Mouse (Mus musculus): ENCODE results near the gene Twf1. TPM values are rescaled to one million over a fixed set of nuclear protein-coding genes. Genes with fewer than 3 reads are reported as not detected.
A peak's percentile ranks its signal among the peaks of the same experiment; 100 is the strongest.

Twf1 gene
- 88.9 and 90.3 TPM in 2 replicates for polyA plus RNA-seq (2015; fragmentation: Nextera tagmentation; extraction: Ambion mirVana)

DNA sequence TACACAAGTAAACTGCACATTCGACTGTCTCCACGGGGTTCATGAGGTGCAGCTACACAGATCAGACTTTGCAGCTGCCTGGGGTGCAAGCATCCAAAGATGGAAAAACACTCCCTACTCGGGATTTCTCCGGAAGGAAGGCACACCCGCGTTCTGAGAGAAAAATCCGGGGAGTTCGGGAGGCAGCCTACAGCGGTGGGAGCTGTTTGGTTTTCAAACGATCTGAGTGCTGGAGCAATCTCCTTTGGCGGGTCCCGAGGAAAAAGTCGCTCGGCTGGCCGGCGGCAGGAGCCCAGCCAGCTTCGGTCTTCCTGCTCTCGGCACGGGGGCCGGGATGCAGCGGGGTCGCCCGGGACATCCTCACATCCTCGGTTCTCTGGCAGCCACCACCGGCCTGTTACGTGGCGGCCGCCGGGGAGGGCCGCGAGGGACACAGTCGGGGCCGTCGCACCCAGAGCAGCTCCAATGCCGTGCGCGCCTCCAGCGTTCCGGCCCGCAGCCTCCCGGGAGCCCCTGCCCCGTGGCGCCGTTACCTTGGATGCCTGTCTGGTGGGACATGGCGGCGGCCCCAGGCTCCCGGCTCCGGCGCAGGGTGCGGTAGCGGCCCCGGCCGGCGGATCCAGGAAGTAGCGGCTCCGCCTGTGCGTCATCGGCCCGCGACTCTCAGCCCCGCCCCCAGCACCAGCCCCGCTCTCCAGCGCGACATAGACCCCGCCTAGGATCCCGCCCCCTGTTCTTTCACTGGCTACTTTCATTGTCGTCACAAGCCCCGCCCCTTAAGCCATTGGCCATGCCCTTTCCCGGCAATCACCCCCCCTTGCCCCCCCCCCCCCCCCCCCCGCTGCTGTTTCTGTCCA, at the start of gene Twf1:
Gene Twf1 (minus strand): TSS at position 671 of the 857 bp plus-strand sequence.
- under 1% methylated on average over 57 of the region's 70 CpGs for WGBS
- Histone ChIP-seq H3K36me3 (peaks cover 20% of the 10 kb centered on the region), H3K4me2 (peak within 1 kb of the TSS; percentile 69), H3K4me3 (replicated peaks) (peak within 1 kb of the TSS; percentile 98), H3K4me1 (peaks cover 19% of the 10 kb centered on the region), H3K27me3 (no peaks in the 10 kb centered on the region), H3K27ac (peak within 1 kb of the TSS; percentile 82), H3K9me3 (replicated peaks) (no peaks in the 10 kb centered on the region), H3K9ac (peak within 1 kb of the TSS; percentile 96)
- peak; percentile 99 for ATAC-seq (replicated peaks; ENCODE audit: low FRiP score)

DNA sequence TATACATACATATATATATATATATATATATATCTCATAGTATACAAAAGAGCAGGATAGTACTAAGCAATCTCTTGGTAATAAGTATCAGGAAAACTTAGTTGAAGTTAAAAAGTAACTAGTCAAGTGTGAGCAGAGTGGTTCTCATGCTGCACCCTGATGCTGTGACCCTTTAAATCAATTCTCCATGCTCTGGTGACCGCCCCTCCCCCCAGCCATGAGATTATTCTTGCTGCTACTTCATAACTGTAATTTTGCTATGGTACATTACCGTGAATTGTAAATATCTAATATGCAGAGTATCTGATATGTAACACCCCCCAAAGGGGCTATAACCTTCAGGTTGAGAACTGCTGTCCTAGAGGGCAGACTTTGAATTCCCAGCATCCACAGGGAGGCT, 49.4 kb upstream of the Twf1 start:
- H3K4me2 ChIP-seq = no peak overlapping the region
- 78% methylated on average over 2 of the region's 2 CpGs for WGBS
- H3K27ac ChIP-seq = no peak overlapping the region
- no peaks in the 10 kb centered on the region for H3K27me3 ChIP-seq
- peaks cover 12% of the 10 kb centered on the region for H3K4me1 ChIP-seq
- ATAC-seq (replicated peaks; ENCODE audit: low FRiP score) = no peak; the same call in 1 of the 2 replicates
- no peaks in the 10 kb centered on the region for H3K36me3 ChIP-seq
- H3K4me3 ChIP-seq (replicated peaks) = no peak overlapping the region
- H3K9me3 ChIP-seq (replicated peaks) = no peaks in the 10 kb centered on the region
- no peak overlapping the region for H3K9ac ChIP-seq

- Histone ChIP-seq H3K36me3 (no peaks in the 10 kb centered on the region), H3K27ac (no peak overlapping the region), H3K4me3 (replicated peaks) (no peak overlapping the region), H3K4me1 (peaks cover 12% of the 10 kb centered on the region), H3K27me3 (no peaks in the 10 kb centered on the region), H3K9me3 (replicated peaks) (no peaks in the 10 kb centered on the region), H3K4me2 (no peak overlapping the region), H3K9ac (no peak overlapping the region)
- no peak for ATAC-seq (replicated peaks; ENCODE audit: low FRiP score)
- WGBS = 88% methylated on average over 2 of the region's 2 CpGs
Observed at GRCm38 (mm10) chr15:94638207-94638606, 48.5 kb upstream of the Twf1 start.

GRCm38 (mm10) chr15:94634524-94634923, 44.8 kb upstream of the Twf1 start:
- Histone ChIP-seq H3K36me3 (no peaks in the 10 kb centered on the region), H3K27ac (no peak overlapping the region), H3K4me1 (peaks cover 12% of the 10 kb centered on the region), H3K9ac (no peak overlapping the region), H3K4me2 (no peak overlapping the region), H3K27me3 (peaks cover 14% of the 10 kb centered on the region), H3K9me3 (replicated peaks) (no peaks in the 10 kb centered on the region), H3K4me3 (replicated peaks) (no peak overlapping the region)
- no peak for ATAC-seq (replicated peaks; ENCODE audit: low FRiP score)
- WGBS = 53% methylated on average over 11 of the region's 11 CpGs

GRCm38 (mm10) chr15:94630553-94630952, 40.9 kb upstream of the Twf1 start:
- peaks cover 20% of the 10 kb centered on the region for H3K27me3 ChIP-seq
- no peak overlapping the region for H3K27ac ChIP-seq
- H3K4me2 ChIP-seq = no peak overlapping the region
- no peak for ATAC-seq (replicated peaks; ENCODE audit: low FRiP score)
- H3K4me1 ChIP-seq = peaks cover 7% of the 10 kb centered on the region
- H3K4me3 ChIP-seq (replicated peaks) = no peak overlapping the region
- H3K9ac ChIP-seq = no peak overlapping the region
- WGBS = 81% methylated on average over 4 of the region's 4 CpGs
- H3K36me3 ChIP-seq = no peaks in the 10 kb centered on the region
- no peaks in the 10 kb centered on the region for H3K9me3 ChIP-seq (replicated peaks)

DNA sequence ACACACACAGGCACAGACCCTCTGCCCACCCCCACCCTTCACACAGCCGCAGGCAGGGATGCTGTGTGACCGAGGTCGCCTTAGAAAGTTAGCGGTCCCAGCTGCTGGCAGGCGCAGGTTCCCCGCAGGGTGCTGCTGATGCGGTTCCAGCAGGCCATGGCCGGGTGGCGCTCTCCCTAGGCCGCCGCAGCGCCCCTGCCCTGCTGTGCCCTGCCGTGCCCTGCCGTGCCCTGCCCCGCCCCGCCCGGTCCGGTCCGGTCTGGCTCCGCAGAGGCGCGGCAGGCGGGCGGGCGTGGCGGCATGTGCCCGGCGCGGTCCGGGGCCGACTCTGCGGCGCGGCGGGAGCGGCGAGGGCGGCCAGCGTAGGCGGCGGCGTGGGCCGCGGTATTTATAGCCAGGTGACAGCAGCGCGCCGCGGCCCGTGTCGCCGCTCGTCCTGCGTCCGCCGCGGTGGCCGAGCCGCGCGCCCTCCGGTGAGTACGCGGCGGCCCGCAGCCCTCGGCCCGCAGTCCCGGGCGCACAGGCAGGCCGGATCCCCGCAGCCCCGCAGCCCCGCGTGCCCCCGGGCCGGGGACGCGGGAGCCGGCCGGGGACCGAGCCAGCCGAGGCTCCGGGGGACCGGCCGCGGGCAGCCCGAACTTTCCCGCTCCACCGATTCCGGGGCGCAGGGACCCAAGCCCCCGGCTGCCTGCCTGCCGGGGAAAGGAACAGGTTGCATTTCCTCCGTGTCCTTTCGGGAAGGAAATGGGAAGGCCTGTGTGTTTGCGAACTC, 39.3 kb upstream of the Twf1 start, which contains the start of gene Tmem117:
Gene Tmem117 (plus strand): TSS at position 403 of the 772 bp plus-strand sequence.
- peaks cover 20% of the 10 kb centered on the region for H3K27me3 ChIP-seq
- peaks cover 7% of the 10 kb centered on the region for H3K4me1 ChIP-seq
- H3K9ac ChIP-seq = peak within 1 kb of the TSS; percentile 62
- peak within 1 kb of the TSS; percentile 65 for H3K4me3 ChIP-seq (replicated peaks)
- no peaks in the 10 kb centered on the region for H3K36me3 ChIP-seq
- WGBS = 1% methylated on average over 81 of the region's 96 CpGs
- peak within 1 kb of the TSS; percentile 99 for H3K4me2 ChIP-seq
- no peaks in the 10 kb centered on the region for H3K9me3 ChIP-seq (replicated peaks)
- no peak within 1 kb of the TSS for H3K27ac ChIP-seq
- peak; percentile 89 for ATAC-seq (replicated peaks; ENCODE audit: low FRiP score)

DNA sequence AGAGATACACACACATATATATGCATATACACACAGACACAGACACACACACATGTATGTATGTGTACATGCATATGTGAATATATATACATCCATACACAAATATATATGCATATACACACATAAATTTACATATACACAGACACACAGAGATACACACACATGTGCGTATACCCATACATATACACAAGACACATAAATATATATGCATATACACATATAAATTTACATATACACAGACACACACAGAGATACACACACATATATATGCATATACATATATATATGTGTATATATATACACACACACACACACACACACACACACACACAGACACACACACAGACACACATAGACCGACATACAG, 38.8 kb upstream of the Twf1 start:
- H3K27me3 ChIP-seq = peaks cover 20% of the 10 kb centered on the region
- peak overlapping the region; percentile 62; the same call in 1 of the 2 replicates for H3K9ac ChIP-seq
- 51% methylated on average over 2 of the region's 2 CpGs for WGBS
- peak overlapping the region; percentile 99 for H3K4me2 ChIP-seq
- no peaks in the 10 kb centered on the region for H3K36me3 ChIP-seq
- H3K9me3 ChIP-seq (replicated peaks) = no peaks in the 10 kb centered on the region
- no peak for ATAC-seq (replicated peaks; ENCODE audit: low FRiP score)
- H3K27ac ChIP-seq = no peak overlapping the region
- peak overlapping the region; percentile 65 for H3K4me3 ChIP-seq (replicated peaks)
- H3K4me1 ChIP-seq = peaks cover 7% of the 10 kb centered on the region

- H3K36me3 ChIP-seq = no peaks in the 10 kb centered on the region
- ATAC-seq (replicated peaks; ENCODE audit: low FRiP score) = no peak
- no peaks in the 10 kb centered on the region for H3K4me1 ChIP-seq
- no peak overlapping the region for H3K27ac ChIP-seq
- no peaks in the 10 kb centered on the region for H3K9me3 ChIP-seq (replicated peaks)
- H3K4me3 ChIP-seq (replicated peaks) = no peak overlapping the region
- no peak overlapping the region for H3K9ac ChIP-seq
- H3K27me3 ChIP-seq = no peaks in the 10 kb centered on the region
- no peak overlapping the region for H3K4me2 ChIP-seq
Observed at GRCm38 (mm10) chr15:94620909-94621308, 31.2 kb upstream of the Twf1 start.

- no peaks in the 10 kb centered on the region for H3K9me3 ChIP-seq (replicated peaks)
- no peaks in the 10 kb centered on the region for H3K27me3 ChIP-seq
- no peak overlapping the region for H3K27ac ChIP-seq
- 92% methylated on average over 11 of the region's 11 CpGs for WGBS
- H3K36me3 ChIP-seq = no peaks in the 10 kb centered on the region
- no peak overlapping the region for H3K9ac ChIP-seq
- no peak overlapping the region for H3K4me3 ChIP-seq (replicated peaks)
- no peak overlapping the region for H3K4me2 ChIP-seq
- ATAC-seq (replicated peaks; ENCODE audit: low FRiP score) = no peak
- no peaks in the 10 kb centered on the region for H3K4me1 ChIP-seq
Observed at GRCm38 (mm10) chr15:94616036-94616435, 26.3 kb upstream of the Twf1 start.

GRCm38 (mm10) chr15:94607768-94608167, 18.1 kb upstream of the Twf1 start:
- H3K4me2 ChIP-seq = no peak overlapping the region
- 91% methylated on average over 8 of the region's 8 CpGs for WGBS
- no peak overlapping the region for H3K27ac ChIP-seq
- H3K36me3 ChIP-seq = no peaks in the 10 kb centered on the region
- H3K4me3 ChIP-seq (replicated peaks) = no peak overlapping the region
- no peaks in the 10 kb centered on the region for H3K27me3 ChIP-seq
- no peaks in the 10 kb centered on the region for H3K4me1 ChIP-seq
- H3K9ac ChIP-seq = no peak overlapping the region
- H3K9me3 ChIP-seq (replicated peaks) = no peaks in the 10 kb centered on the region
- ATAC-seq (replicated peaks; ENCODE audit: low FRiP score) = no peak

GRCm38 (mm10) chr15:94602441-94602840, 12.8 kb upstream of the Twf1 start:
- 45% methylated on average over 3 of the region's 3 CpGs for WGBS
- H3K36me3 ChIP-seq = no peaks in the 10 kb centered on the region
- no peak overlapping the region for H3K9ac ChIP-seq
- H3K4me3 ChIP-seq (replicated peaks) = no peak overlapping the region
- no peaks in the 10 kb centered on the region for H3K9me3 ChIP-seq (replicated peaks)
- no peaks in the 10 kb centered on the region for H3K27me3 ChIP-seq
- H3K27ac ChIP-seq = no peak overlapping the region
- peaks cover 12% of the 10 kb centered on the region for H3K4me1 ChIP-seq
- H3K4me2 ChIP-seq = no peak overlapping the region
- ATAC-seq (replicated peaks; ENCODE audit: low FRiP score) = no peak

GRCm38 (mm10) chr15:94601339-94601738, 11.7 kb upstream of the Twf1 start:
- no peak overlapping the region for H3K4me3 ChIP-seq (replicated peaks)
- no peaks in the 10 kb centered on the region for H3K9me3 ChIP-seq (replicated peaks)
- no peaks in the 10 kb centered on the region for H3K36me3 ChIP-seq
- no peaks in the 10 kb centered on the region for H3K27me3 ChIP-seq
- H3K4me1 ChIP-seq = peaks cover 12% of the 10 kb centered on the region
- H3K9ac ChIP-seq = no peak overlapping the region
- no peak overlapping the region for H3K27ac ChIP-seq
- no peak overlapping the region for H3K4me2 ChIP-seq
- WGBS = 33% methylated on average over 3 of the region's 3 CpGs
- 0 out of 2 replicates have a peak, but pooled peaks have one; percentile 52 for ATAC-seq (replicated peaks; ENCODE audit: low FRiP score)

Measured in kidney, embryonic 15.5 days (tissue).